Mouse (Mus musculus) gastrocnemius, adult 2 months (tissue): ENCODE measurements around the gene Ofcc1. TPM values are rescaled to one million over a fixed set of nuclear protein-coding genes. Genes with fewer than 3 reads are reported as not detected.
A peak's percentile ranks its signal among the peaks of the same experiment; 100 is the strongest.

Experiments
- DNase-seq: peaks from one replicate; pipeline ENCODE4 v3.0.0; 2022
- H3K27ac ChIP-seq: fragments of 200-600 bp; 2 replicates; pipeline ENCODE4 v1.8.1; 2022; ENCODE audit warnings: mild to moderate bottlenecking
- H3K4me3 ChIP-seq: fragments of 200-600 bp; 2 replicates; pipeline ENCODE4 v1.8.1; 2022; ENCODE audit warnings: mild to moderate bottlenecking, moderate library complexity
- CTCF ChIP-seq: fragments of 200-600 bp; IDR thresholded peaks from 2 replicates; pipeline ENCODE4 v1.8.1; 2022; ENCODE audit warnings: antibody characterized with exemption, mild to moderate bottlenecking, moderate library complexity
- intact Hi-C: fragments of 180-260 bp; cut with DNase I; formaldehyde crosslinking; loops from one replicate; pipeline ENCODE4 v1.15.1; 2025
- long read RNA-seq, 2 experiments: library from polyadenylated mRNA; stranded (forward); transcript quantifications; one replicate each; pipeline ENCODE4 v2.0.0; 2021
- total RNA-seq, 2 experiments: library from RNA; stranded (reverse); gene quantifications; 2 replicates each; pipeline ENCODE4 v1.2.3; 2021

Gene Ofcc1
- not detected for total RNA-seq
- long read RNA-seq, experiment 1: 0 reads
- long read RNA-seq, experiment 2: 0 reads

DNA sequence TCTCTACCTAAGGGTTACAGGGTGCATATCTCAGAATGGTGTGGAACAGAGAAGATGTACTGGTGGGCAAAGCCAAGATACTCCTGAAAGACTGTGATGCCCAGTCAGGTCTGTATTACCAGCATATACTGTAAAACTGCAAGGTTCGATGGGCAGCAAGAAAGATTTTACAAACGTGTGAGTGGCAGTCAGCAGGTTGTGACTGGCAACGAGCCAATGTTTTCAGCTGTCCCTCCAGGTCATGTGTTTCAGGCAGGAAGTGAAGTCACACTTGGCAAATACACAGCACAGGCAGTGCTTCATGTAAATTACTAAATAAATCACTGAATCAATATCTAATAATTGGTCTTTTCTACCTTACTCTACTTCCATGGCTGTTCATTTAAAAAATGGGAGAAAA is at the start of gene Ofcc1:
Ofcc1 (minus strand) TSS at position 163 of the 400 bp plus-strand sequence.
- Histone ChIP-seq H3K27ac (no peak within 1 kb of the TSS), H3K4me3 (no peak within 1 kb of the TSS)
- TF ChIP-seq CTCF: no peak
- intact Hi-C loops: no loop called here
- peak; percentile 16 for DNase-seq

- DNase-seq: no peak
- no peak for TF ChIP-seq CTCF
Observed at GRCm38 (mm10) chr13:40390120-40390519, 28.9 kb upstream of the Ofcc1 start.

DNA sequence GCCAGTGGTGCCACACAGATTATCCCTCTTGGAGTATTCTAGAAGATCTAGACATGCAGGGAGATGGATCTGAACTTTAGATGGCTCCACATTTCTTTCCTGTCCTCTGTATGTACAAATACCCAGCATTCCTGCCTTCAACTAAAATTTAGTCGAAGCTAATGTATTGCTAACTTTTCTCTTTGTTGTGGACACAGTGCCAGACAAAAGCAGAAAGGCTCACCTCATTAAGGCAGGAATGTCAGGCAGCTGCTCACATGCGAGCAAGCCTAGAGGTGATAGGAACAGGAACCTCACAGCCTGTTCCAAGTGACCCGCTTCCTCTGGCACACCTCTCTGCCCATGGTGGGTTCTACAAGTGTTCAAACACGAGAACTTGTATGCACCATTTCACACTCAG is 26.2 kb upstream of the Ofcc1 start:
- no peak for TF ChIP-seq CTCF
- no peak for DNase-seq
- Histone ChIP-seq H3K27ac (no peak overlapping the region), H3K4me3 (no peak overlapping the region)
- intact Hi-C loops: no loop called here

More at GRCm38 (mm10) chr13:40390120-40390519, 28.9 kb upstream of the Ofcc1 start:
- intact Hi-C loops: no loop called here
- H3K4me3 ChIP-seq: no peak overlapping the region
- no peak overlapping the region for H3K27ac ChIP-seq

DNA sequence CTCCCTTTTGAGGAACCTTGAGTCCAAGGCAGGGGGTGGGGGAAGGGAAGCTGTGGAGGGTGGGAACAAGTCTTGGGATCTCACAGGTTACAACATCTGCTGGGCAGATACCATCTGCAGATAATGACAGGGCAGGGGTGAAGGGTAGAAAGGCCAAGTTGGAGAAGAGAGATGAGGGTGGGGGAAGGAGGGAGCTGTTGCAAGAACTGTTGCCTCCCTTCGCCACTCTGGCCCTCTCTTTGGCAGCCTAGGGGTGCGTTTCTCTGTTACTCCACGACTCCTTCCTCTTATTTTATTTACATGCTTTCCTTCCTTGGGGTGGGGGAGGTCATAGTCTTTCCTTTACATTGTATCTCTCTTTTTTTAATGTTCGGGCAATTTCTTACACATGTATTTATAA is 23.7 kb upstream of the Ofcc1 start:
- Histone ChIP-seq H3K27ac (no peak overlapping the region), H3K4me3 (no peak overlapping the region)
- intact Hi-C loops: no loop called here
- no peak for TF ChIP-seq CTCF
- DNase-seq: no peak

DNA sequence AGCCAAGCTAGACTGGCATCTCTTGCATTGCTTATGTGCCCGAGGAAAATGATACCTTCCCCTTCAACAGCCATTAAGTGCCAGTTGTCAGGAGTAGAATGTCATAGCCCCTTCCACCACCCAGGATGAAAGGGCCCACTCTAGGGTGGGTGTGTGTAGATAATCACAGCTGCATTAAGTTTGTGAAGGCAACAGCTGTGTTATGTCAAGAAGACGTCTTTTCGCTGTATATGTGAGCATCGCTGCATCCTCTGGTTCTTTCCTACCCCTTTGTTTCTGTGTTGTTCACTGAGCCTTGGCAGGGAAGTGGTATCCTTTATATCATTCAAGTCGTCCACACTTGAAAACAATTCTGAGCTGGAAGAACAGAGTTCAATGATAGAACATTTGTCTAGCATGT is 15.5 kb upstream of the Ofcc1 start:
- H3K27ac ChIP-seq: no peak overlapping the region
- no peak for TF ChIP-seq CTCF
- intact Hi-C loops: no loop called here
- no peak overlapping the region for H3K4me3 ChIP-seq
- no peak for DNase-seq

DNA sequence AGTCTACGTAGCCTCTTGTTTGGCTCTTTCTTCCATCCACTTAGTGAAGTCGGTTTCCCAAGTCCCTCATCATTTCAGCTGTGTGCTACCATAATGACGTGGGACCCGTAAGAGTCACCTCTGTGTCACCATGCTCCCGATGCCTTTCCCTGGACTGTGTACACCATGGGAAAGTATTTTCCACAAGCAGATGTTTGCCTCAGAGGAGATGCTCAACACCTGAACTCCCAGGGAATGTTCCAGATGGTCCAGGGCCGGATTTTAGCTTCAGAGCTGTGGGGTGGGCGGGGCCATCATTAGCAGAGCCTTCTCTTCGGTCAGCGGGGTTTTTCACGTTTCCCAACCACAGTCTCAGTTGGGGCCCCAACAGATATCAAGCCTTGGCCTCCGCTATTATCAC is 5.5 kb upstream of the Ofcc1 start:
- no peak overlapping the region for H3K27ac ChIP-seq
- no peak for DNase-seq
- no peak overlapping the region for H3K4me3 ChIP-seq
- intact Hi-C loops: no loop called here
- no peak for TF ChIP-seq CTCF

- TF ChIP-seq CTCF: no peak
- intact Hi-C loops: no loop called here
- no peak for DNase-seq
- Histone ChIP-seq H3K4me3 (no peak overlapping the region), H3K27ac (no peak overlapping the region)
Observed at GRCm38 (mm10) chr13:40364855-40365254, 3.6 kb upstream of the Ofcc1 start.

DNA sequence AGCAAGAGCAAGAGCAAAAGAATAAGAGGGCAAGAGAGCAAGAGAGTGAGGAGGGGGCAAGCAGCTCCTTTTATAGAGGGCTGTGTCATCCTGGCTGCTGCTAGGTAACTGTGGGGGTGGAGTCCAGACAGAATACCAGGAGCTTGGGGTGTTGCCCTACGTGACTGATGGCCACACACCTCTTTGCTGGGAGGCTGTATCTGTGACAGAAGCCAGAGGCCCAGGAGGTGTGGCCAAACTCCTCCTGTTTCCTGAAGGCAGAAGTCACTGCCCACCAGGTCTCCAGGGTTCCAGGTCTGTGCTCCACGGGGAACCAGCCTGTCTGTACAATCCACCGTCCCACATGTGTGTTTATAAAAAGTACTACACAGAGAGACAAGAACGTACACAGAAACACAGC is 558 bp downstream of the Ofcc1 start:
- TF ChIP-seq CTCF: no peak
- intact Hi-C loops: no loop called here
- DNase-seq: peak; percentile 12
- Histone ChIP-seq H3K27ac (no peak overlapping the region), H3K4me3 (no peak overlapping the region)

GRCm38 (mm10) chr13:40347045-40347444 is 14.2 kb downstream of the Ofcc1 start:
- intact Hi-C loops: no loop called here
- H3K4me3 ChIP-seq: no peak overlapping the region
- H3K27ac ChIP-seq: no peak overlapping the region
- no peak for DNase-seq
- no peak for TF ChIP-seq CTCF

DNA sequence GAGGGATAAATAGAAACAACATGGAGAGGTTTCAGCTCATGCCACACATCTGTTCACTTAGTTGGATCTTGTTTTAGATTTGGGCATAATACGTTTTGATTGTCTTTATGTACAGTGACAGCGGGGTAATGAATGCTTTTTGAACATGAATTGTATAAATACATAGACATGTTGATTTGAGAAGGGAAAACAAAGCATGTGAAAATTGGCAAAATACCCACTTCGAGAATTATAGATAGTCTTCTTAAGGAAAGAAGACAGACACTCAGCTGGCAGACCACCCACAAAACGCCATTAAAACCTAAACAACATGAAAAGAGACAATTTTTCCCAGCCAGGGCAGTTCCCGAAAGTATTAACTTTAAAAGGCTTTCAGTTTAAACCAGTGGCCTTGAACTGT is 37.9 kb downstream of the Ofcc1 start:
- TF ChIP-seq CTCF: no peak
- intact Hi-C loops: no loop called here
- Histone ChIP-seq H3K4me3 (no peak overlapping the region), H3K27ac (no peak overlapping the region)
- DNase-seq: no peak

DNA sequence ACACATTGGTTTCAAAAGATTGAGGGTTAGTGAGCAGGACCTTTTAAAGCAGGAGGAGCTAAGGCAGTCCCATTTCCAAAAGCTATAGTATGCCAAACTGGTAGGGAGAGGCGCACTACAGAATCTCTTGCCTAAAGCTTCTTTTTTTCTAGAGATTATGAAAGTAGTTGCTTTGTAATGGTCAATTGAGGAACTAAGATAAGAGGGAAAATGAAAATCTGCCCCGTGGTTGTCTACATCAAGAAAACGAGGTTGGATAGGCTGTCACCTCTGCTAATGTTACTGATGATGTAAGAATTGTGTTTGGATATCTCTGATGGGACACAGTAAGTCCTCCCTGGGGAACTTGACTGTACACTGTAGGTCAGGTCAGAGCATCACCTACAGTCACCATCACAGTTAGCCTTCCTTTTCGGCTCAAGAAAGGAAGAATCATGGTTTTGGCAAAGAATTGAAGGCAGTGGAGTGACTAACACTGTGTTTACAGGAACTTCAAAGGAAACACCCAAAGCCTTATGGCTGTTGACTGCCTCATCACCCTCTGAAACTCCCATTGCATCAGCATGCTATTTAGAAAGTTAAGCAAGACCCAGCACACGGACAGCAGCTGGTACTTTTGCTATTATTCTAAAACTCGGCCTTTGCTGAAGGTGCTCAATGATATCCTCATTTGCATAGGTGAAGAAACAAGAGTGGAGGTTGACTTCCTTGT is 40.3 kb downstream of the Ofcc1 start:
- no peak for DNase-seq
- no peak for TF ChIP-seq CTCF
- intact Hi-C loops: no loop called here
- no peak overlapping the region for H3K4me3 ChIP-seq
- no peak overlapping the region for H3K27ac ChIP-seq

GRCm38 (mm10) chr13:40317731-40318130 is 43.5 kb downstream of the Ofcc1 start:
- no peak for TF ChIP-seq CTCF
- intact Hi-C loops: no loop called here
- no peak overlapping the region for H3K27ac ChIP-seq
- no peak for DNase-seq
- H3K4me3 ChIP-seq: no peak overlapping the region

DNA sequence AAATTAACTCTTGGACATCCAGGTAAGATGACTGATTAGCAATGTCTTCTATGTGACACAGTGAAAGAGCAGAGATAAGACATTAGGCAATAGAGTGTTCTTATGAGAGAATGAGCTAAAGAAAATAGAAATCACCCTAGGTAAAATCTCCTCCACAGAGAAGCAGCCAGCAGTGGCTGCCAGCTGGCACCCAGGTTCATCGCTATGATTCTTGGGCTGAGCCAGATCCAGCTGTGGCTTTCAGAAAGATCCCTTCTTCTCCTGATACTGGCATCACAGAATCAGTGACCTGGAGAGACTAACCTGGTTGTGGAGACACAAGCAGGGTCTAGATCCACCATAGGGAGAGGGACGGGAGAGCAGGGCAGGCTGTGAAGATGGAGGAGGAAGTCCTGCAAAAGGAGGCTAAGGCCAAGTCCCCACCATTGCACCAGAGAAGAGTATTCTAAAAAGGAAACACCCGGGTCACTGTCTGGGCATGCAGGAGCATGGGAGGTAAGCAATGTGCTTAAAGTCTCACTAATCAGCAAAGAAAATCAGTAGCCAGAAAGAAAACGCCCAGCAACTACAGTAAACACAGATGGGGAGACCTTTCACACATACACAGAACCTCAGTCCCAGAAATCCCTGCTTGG is 46.0 kb downstream of the Ofcc1 start:
- intact Hi-C loops: no loop called here
- H3K27ac ChIP-seq: no peak overlapping the region

GRCm38 (mm10) chr13:40292891-40293290 is 68.4 kb downstream of the Ofcc1 start:
- no peak for TF ChIP-seq CTCF
- H3K27ac ChIP-seq: no peak overlapping the region
- intact Hi-C loops: no loop called here
- H3K4me3 ChIP-seq: no peak overlapping the region
- DNase-seq: no peak

More for the DNA sequence above, 46.0 kb downstream of the Ofcc1 start:
- H3K4me3 ChIP-seq: no peak overlapping the region
- no peak for TF ChIP-seq CTCF
- DNase-seq: no peak
